Mouse (Mus musculus) heart, postnatal 0 days (tissue): ENCODE measurements around the gene Vps26c. TPM values are rescaled to one million over a fixed set of nuclear protein-coding genes. Genes with fewer than 3 reads are reported as not detected.
A peak's percentile ranks its signal among the peaks of the same experiment; 100 is the strongest.
"Not testable (repeated sequence)": the region's sequence is repeated elsewhere in the genome, so short reads cannot be mapped to it uniquely, and the experiment has no call there.

Experiments
- ATAC-seq: fragments of 200-750 bp; cut with Nextera tagmentation; 2 replicates; pipeline ENCODE4 v1.8.0; 2017; ENCODE audit warnings: low read depth, moderate number of reproducible peaks, moderate library complexity; ENCODE audit not compliant: insufficient read depth
- DNase-seq: peaks from one replicate; pipeline ENCODE4 v3.0.0-alpha.2; 2016; ENCODE audit warnings: low spot score
- H3K27ac ChIP-seq: fragments of 300-500 bp; sonication (generic); 2 replicates; pipeline ENCODE4 v1.5.1; 2014; ENCODE audit warnings: low read depth, mild to moderate bottlenecking
- H3K27me3 ChIP-seq: fragments of 300-500 bp; sonication (generic); 2 replicates; pipeline ENCODE4 v1.6.1; 2014; ENCODE audit warnings: low read length, mixed read lengths; ENCODE audit not compliant: control insufficient read depth, insufficient read depth
- H3K36me3 ChIP-seq: fragments of 300-500 bp; sonication (generic); replicated peaks from 2 replicates; pipeline ENCODE4 v1.6.1; 2014; ENCODE audit warnings: low read length, mixed read lengths; ENCODE audit not compliant: control insufficient read depth, insufficient read depth
- H3K4me1 ChIP-seq: fragments of 300-500 bp; sonication (generic); 2 replicates; pipeline ENCODE4 v1.6.1; 2014; ENCODE audit warnings: antibody characterized with exemption; ENCODE audit not compliant: control insufficient read depth, insufficient read depth
- H3K4me2 ChIP-seq: fragments of 300-500 bp; sonication (generic); 2 replicates; pipeline ENCODE4 v1.6.1; 2014; ENCODE audit warnings: low read depth, mild to moderate bottlenecking, low read length, moderate library complexity
- H3K4me3 ChIP-seq: fragments of 300-500 bp; sonication (generic); 2 replicates; pipeline ENCODE4 v1.5.1; 2014; ENCODE audit warnings: low read depth, low read length
- H3K9ac ChIP-seq: fragments of 300-500 bp; sonication (generic); replicated peaks from 2 replicates; pipeline ENCODE4 v1.6.1; 2014; ENCODE audit warnings: low read depth, low read length, mixed read lengths
- H3K9me3 ChIP-seq: fragments of 300-500 bp; sonication (generic); replicated peaks from 2 replicates; pipeline ENCODE4 v1.6.1; 2016; ENCODE audit warnings: low read length; ENCODE audit not compliant: control insufficient read depth
- CTCF ChIP-seq: IDR thresholded peaks from 2 replicates; pipeline ENCODE4 v1.5.1; 2016; ENCODE audit warnings: antibody characterized with exemption, control low read depth, low read depth
- EP300 ChIP-seq: IDR thresholded peaks from 2 replicates; pipeline ENCODE4 v1.6.1; 2016; ENCODE audit warnings: antibody characterized with exemption, low read depth
- WGBS: fragments of 180-500 bp; shearing (Covaris S2); extraction: QIAGEN DNeasy Blood & Tissue Kit; methylation state at CpG from one replicate; pipeline ENCODE4 v1.1.7; 2014; 5-methylcytosine and 5-hydroxymethylcytosine counted together
- polyA plus RNA-seq: library from polyadenylated mRNA; unstranded; fragments of >200 nt; fragmentation: Nextera tagmentation; extraction: Ambion mirVana; gene quantifications from 2 replicates; pipeline ENCODE4 v1.2.1, GENCODE M21; 2015
- total RNA-seq: library from RNA; depleted of rRNA; stranded (reverse); fragments of >200 nt; gene quantifications from 2 replicates; pipeline ENCODE4 v1.2.3, GENCODE M21; 2014; ENCODE audit warnings: low replicate concordance

Gene Vps26c
- total and polyA plus RNA-seq, 2 experiments from 2014 or later = 37.2 to 55.8 TPM

- H3K4me1 ChIP-seq = no peaks in the 10 kb centered on the region
- no peaks in the 10 kb centered on the region for H3K9me3 ChIP-seq
- H3K9ac ChIP-seq = no peak overlapping the region
- H3K27me3 ChIP-seq = no peaks in the 10 kb centered on the region
- H3K4me3 ChIP-seq = no peak overlapping the region
- H3K36me3 ChIP-seq = peaks cover 77% of the 10 kb centered on the region
- no peak for TF ChIP-seq EP300
- no peak for TF ChIP-seq CTCF
- no peak overlapping the region for H3K27ac ChIP-seq
- DNase-seq = no peak
- H3K4me2 ChIP-seq = no peak overlapping the region
- ATAC-seq = no peak
- 97% methylated on average over 2 of the region's 2 CpGs for WGBS
These were observed 19.6 kb downstream of the Vps26c start for GRCm38 (mm10) chr16:94507071-94507470.

DNA sequence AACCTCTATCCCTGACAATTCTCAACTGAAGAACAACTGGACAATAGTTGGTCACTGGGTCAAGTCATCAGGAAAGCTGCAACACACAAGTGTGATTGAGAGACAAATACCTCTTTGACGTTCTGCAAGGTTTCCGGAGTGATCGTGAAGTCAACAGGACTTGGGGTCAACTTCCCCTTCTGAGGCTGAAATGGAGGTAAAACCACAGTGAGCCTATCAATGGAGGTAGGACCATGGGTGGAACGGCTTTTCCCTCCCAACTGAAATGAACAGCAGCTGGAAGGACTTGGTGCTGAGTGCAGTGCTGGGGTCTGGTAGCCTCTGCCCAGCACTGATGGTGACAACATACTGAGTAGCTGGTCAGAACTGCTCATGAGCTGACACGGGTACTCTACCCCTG lies 22.4 kb downstream of the Vps26c start:
- Histone ChIP-seq H3K27ac (no peak overlapping the region), H3K4me3 (no peak overlapping the region), H3K4me2 (no peak overlapping the region), H3K4me1 (no peaks in the 10 kb centered on the region), H3K36me3 (peaks cover 81% of the 10 kb centered on the region), H3K9me3 (no peaks in the 10 kb centered on the region), H3K9ac (no peak overlapping the region), H3K27me3 (no peaks in the 10 kb centered on the region)
- DNase-seq (no peak), ATAC-seq (no peak)
- 86% methylated on average over 5 of the region's 5 CpGs for WGBS
- TF ChIP-seq CTCF (no peak), EP300 (no peak)

DNA sequence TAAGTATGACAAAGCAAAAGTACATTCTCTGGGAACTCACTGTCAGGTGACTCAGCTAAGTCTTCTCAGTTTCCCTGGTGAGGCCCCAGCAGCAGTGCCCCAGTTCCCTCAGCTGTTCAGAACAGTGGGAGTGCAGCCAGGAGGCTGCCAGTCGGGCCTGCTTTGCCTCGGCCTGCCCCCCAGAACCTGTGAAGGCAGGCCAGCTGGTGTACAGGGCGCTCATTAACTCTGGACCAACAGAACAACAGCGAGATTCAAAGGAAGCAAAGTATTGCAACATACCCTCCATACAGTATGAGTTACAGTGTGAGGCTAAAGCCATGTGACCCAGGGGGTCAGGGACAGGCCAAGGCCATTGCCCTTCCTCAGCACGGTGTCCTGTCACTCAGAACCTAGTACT lies 28.7 kb downstream of the Vps26c start:
- no peak overlapping the region for H3K4me2 ChIP-seq
- no peaks in the 10 kb centered on the region for H3K27me3 ChIP-seq
- peak; percentile 75 for ATAC-seq
- no peak overlapping the region for H3K9ac ChIP-seq
- H3K9me3 ChIP-seq = no peaks in the 10 kb centered on the region
- TF ChIP-seq CTCF = no peak
- no peak for TF ChIP-seq EP300
- H3K4me3 ChIP-seq = no peak overlapping the region
- no peaks in the 10 kb centered on the region; the same call in 1 of the 2 replicates for H3K4me1 ChIP-seq
- DNase-seq = peak; percentile 11
- H3K36me3 ChIP-seq = peaks cover 63% of the 10 kb centered on the region
- H3K27ac ChIP-seq = peak overlapping the region; percentile 38; the same call in 1 of the 2 replicates
- WGBS = 54% methylated on average over 5 of the region's 5 CpGs

DNA sequence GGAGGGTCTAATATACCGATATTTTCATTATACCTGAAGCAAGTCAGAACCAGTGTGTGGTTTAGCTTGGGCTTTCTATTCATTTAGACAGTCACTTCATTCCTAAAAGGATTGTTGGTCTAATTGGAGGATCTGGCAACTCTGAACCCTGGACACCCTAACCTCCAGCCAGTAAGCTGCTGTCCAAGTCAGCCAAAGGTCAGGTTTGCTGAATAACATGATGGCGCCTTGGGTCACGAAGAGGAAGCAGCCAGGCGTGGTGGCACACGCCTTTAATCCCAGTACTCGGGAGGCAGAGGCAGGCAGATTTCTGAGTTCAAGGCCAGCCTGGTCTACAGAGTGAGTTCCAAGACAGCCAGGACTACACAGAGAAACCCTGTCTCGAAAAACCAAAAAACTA lies 29.5 kb downstream of the Vps26c start:
- not testable (repeated sequence) for H3K9me3 ChIP-seq, H3K4me1 ChIP-seq, ATAC-seq, DNase-seq, H3K4me2 ChIP-seq, H3K9ac ChIP-seq, H3K4me3 ChIP-seq, H3K27ac ChIP-seq, H3K27me3 ChIP-seq
- peaks cover 55% of the 10 kb centered on the region for H3K36me3 ChIP-seq
- WGBS = 94% methylated on average over 7 of the region's 7 CpGs

DNA sequence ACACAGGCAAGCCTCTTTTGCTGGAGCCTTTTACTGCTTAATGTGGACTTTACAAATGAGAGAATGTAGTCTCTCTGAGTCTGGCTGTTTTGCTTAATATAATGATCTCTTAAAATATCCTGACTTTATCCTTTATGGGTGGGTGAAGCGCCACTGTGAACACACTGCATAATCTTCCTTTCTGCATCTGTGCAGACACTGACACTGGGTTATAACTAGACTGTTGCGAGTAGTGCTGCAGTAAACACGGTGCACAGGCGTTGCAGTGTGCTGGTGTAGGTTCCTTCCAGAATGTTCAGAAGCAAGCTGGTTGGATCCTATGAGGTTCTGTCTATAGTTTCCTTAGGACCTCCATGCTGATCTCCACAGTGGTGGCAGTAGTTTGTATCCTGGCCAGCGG lies 37.3 kb downstream of the Vps26c start:
- TF ChIP-seq EP300 (no peak), CTCF (no peak)

DNA sequence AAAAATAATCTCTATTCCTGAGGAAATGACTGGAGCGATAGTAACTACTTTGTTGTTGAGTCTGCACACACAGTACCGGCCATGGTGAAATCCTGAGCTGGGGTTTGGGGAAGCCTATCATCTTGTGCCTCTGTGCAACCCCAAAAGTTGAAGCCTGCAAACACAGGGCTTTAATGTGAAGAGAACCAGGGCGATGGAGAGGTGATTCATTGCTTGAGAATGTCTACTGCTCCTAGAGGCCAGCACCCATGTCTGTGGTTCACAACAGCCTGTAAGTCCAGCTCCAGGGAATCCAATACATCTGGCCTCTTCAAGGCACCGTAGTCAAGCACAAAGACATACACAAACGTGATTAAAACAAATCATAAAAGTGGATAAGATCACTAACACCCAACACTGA lies 39.3 kb downstream of the Vps26c start:
- DNase-seq = no peak
- 0 out of 2 replicates have a peak, but pooled peaks cover 3% of the 10 kb centered on the region for H3K9me3 ChIP-seq
- no peak overlapping the region for H3K4me3 ChIP-seq
- no peaks in the 10 kb centered on the region for H3K27me3 ChIP-seq
- no peak for TF ChIP-seq CTCF
- no peak for TF ChIP-seq EP300
- H3K36me3 ChIP-seq = no peaks in the 10 kb centered on the region
- H3K9ac ChIP-seq = no peak overlapping the region
- no peak overlapping the region for H3K4me2 ChIP-seq
- H3K27ac ChIP-seq = no peak overlapping the region
- H3K4me1 ChIP-seq = no peaks in the 10 kb centered on the region
- 58% methylated on average over 5 of the region's 5 CpGs for WGBS
- no peak for ATAC-seq

More for the DNA sequence above, 37.3 kb downstream of the Vps26c start:
- Histone ChIP-seq H3K9ac (no peak overlapping the region), H3K9me3 (0 out of 2 replicates have a peak, but pooled peaks cover 3% of the 10 kb centered on the region), H3K27me3 (no peaks in the 10 kb centered on the region), H3K27ac (no peak overlapping the region), H3K4me1 (no peaks in the 10 kb centered on the region), H3K36me3 (no peaks in the 10 kb centered on the region), H3K4me3 (no peak overlapping the region), H3K4me2 (no peak overlapping the region)
- DNase-seq = no peak
- 90% methylated on average over 5 of the region's 5 CpGs for WGBS
- no peak for ATAC-seq
